Mouse (Mus musculus) thymus, adult 2 months (tissue): ENCODE results near the gene Gm49396. TPM values are rescaled to one million over a fixed set of nuclear protein-coding genes. Genes with fewer than 3 reads are reported as not detected.

ENCODE experiments used
- DNase-seq: peaks from one replicate; pipeline ENCODE4 v3.0.0; 2021
- H3K27ac ChIP-seq: fragments of 200-500 bp; 2 replicates; pipeline ENCODE4 v1.5.1; 2012; ENCODE audit warnings: low read length, control low read depth; ENCODE audit not compliant: control insufficient read depth, insufficient read depth
- H3K27me3 ChIP-seq: fragments of 200-500 bp; 2 replicates; pipeline ENCODE4 v1.6.1; 2012; ENCODE audit warnings: mild to moderate bottlenecking, low read length, moderate library complexity, mixed read lengths; ENCODE audit not compliant: control insufficient read depth, insufficient read depth
- H3K36me3 ChIP-seq: fragments of 200-500 bp; 2 replicates; pipeline ENCODE4 v1.6.1; 2012; ENCODE audit warnings: mild to moderate bottlenecking, low read length, moderate library complexity; ENCODE audit not compliant: control insufficient read depth, insufficient read depth
- H3K4me1 ChIP-seq: fragments of 200-500 bp; replicated peaks from 2 replicates; pipeline ENCODE4 v1.6.1; 2012; ENCODE audit warnings: low read length; ENCODE audit not compliant: control insufficient read depth, insufficient read depth
- H3K4me3 ChIP-seq: fragments of 200-500 bp; 2 replicates; pipeline ENCODE4 v1.5.1; 2012; ENCODE audit warnings: mild to moderate bottlenecking, low read length, control low read depth, moderate library complexity; ENCODE audit not compliant: control insufficient read depth, insufficient read depth
- CTCF ChIP-seq: fragments of 200-500 bp; IDR thresholded peaks from 2 replicates; pipeline ENCODE4 v1.5.1; 2012; ENCODE audit warnings: mild to moderate bottlenecking, control low read depth, low read length, moderate library complexity, borderline replicate concordance; ENCODE audit not compliant: control insufficient read depth, poor library complexity, insufficient read depth; ENCODE audit errors: extremely low read depth
- POLR2A ChIP-seq: fragments of 200-500 bp; IDR thresholded peaks from 2 replicates; pipeline ENCODE4 v1.6.1; 2012; ENCODE audit warnings: mild to moderate bottlenecking, low read length, control low read depth, moderate library complexity; ENCODE audit not compliant: control insufficient read depth, poor library complexity, insufficient read depth; ENCODE audit errors: extremely low read depth
- WGBS: fragments of 180-500 bp; shearing (Covaris S2); methylation state at CpG from one replicate; pipeline ENCODE4 v1.1.7; 2018; 5-methylcytosine and 5-hydroxymethylcytosine counted together
- polyA plus RNA-seq: library from polyadenylated mRNA; depleted of rRNA; stranded (reverse); fragments of >200 nt; gene quantifications from 2 replicates; pipeline ENCODE4 v1.2.3, GENCODE M21; 2012

Gm49396 gene
- polyA plus RNA-seq, 1 experiment: 8.8 TPM

DNA sequence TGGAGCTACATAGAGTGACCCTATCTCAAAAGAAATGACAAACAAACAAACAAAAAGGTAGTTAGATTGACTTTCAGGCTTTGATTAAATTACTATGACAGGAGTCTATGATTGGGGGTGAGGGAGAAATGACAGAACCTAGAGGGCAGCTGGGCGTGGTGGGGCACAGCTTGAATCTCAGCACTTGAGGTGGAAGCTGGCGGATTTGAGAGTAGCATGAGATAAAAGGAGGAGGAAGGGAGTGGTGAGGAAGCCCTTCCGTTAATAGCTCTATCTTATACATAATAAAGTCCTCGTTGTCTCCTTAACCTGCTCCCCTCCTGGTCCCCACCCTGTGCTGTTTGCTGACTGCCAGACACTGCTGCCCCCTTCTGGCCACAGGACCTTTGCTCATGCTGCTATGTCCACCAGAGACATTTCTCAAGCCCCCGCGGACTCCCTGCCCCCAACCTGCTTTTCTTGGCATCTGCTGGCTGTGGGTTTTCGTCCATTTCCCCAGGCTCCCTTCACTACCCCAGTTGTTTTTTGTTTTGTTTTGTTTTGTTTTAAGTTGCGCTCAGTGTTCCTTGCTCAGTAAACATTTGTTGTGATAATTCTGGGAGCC lies 44.7 kb downstream of the Gm49396 start:
- TF ChIP-seq CTCF: 0 out of 2 replicates have a peak, but pooled peaks have one; percentile 56
- no peak for TF ChIP-seq POLR2A
- H3K36me3 ChIP-seq: no peaks in the 10 kb centered on the region
- DNase-seq: peak; percentile 67
- H3K27me3 ChIP-seq: no peaks in the 10 kb centered on the region
- 0 out of 2 replicates have a peak, but pooled peaks cover 5% of the 10 kb centered on the region for H3K4me1 ChIP-seq
- WGBS: 22% methylated on average over 8 of the region's 8 CpGs
- no peak overlapping the region for H3K27ac ChIP-seq
- no peak overlapping the region for H3K4me3 ChIP-seq

DNA sequence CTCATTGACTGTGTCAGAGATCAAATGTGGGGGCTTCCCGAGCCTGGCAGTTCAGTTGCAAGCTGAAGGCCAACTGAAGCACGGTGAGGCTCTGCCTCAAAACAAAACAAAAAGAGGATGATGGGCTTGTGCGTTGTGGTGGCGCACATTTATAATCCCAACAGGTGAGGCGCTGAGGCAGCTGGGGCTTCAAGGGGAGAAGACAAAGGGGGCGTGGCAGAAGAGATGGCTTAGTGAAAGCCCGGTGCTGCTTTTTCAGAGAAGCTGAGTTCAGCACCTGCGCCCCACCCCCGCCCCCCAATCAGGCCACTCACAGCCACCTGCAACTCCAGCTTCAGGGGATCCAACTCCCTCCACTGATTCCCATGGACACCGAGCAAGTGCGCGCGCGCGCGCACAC lies 45.3 kb downstream of the Gm49396 start:
- TF ChIP-seq CTCF (no peak), POLR2A (no peak)

DNA sequence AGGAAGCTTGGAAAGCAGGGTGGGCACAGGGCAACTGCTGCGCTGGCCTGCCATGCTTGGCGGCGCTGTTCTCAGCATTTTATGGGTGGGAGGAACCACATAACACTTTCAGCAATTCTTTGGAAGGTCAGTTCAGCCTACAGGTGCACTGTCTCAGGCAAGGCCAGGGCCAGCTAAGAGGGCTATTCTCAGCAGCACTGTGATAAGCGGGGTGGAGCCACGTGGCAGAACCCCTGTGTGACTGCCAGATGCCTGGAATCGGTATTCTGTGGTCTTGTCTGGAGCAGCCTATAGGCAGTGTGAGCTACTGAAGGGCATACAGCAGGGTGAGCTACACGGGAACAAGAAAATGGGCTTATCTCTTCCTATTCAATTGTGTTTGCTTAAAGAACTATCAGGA lies 46.9 kb downstream of the Gm49396 start:
- Histone ChIP-seq H3K4me3 (no peak overlapping the region), H3K27ac (no peak overlapping the region), H3K4me1 (0 out of 2 replicates have a peak, but pooled peaks cover 5% of the 10 kb centered on the region), H3K27me3 (no peaks in the 10 kb centered on the region), H3K36me3 (no peaks in the 10 kb centered on the region)
- no peak for TF ChIP-seq CTCF
- TF ChIP-seq POLR2A: no peak
- DNase-seq: no peak
- 71% methylated on average over 7 of the region's 7 CpGs for WGBS

More for the DNA sequence above, 45.3 kb downstream of the Gm49396 start:
- Histone ChIP-seq H3K36me3 (no peaks in the 10 kb centered on the region), H3K4me3 (no peak overlapping the region), H3K4me1 (0 out of 2 replicates have a peak, but pooled peaks cover 5% of the 10 kb centered on the region), H3K27me3 (no peaks in the 10 kb centered on the region), H3K27ac (no peak overlapping the region)
- no peak for DNase-seq
- 67% methylated on average over 16 of the region's 16 CpGs for WGBS

DNA sequence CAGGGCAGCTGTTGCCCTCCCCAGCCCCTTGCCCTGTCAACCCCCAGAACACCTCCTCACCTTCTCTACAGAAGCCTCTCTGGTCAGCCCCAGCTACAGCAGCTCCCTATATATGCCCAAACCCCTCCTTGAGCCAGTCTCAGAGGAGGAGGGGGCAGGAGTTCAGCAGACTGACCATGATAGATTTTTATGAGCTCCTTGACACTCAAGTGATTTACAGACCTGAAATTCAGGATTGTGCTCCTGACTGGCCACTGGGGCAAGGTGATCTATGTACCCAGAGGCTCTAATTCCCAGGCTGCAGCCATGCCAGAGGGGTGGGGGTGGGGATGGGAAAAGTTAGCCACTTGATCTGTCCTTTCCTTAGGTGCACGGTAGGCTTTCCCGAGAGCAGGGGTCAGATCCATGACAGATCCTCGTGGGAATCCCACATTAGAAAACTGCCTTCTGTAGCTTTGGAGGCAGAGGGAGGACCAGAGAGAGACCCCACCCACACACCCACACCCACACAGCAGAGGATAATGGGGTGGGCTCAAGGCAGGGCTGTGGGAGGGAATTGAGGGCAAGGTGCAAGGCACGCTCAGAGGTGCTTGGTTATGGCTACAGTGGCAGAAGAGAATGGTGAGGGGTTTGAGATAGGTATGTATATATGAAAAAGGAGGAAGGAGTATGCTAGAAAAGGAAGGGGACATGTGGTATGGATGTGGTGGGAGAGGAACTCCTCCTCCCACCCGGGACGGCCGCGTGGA lies 49.7 kb downstream of the Gm49396 start, which contains the start of gene Upk1a:
Gene Upk1a (minus strand): TSS at position 194 of the 749 bp plus-strand sequence.
- Histone ChIP-seq H3K4me3 (no peak within 1 kb of the TSS), H3K27me3 (no peaks in the 10 kb centered on the region), H3K27ac (no peak within 1 kb of the TSS), H3K4me1 (0 out of 2 replicates have a peak, but pooled peaks cover 5% of the 10 kb centered on the region), H3K36me3 (peaks cover 8% of the 10 kb centered on the region)
- WGBS: 69% methylated on average over 8 of the region's 8 CpGs
- TF ChIP-seq POLR2A: no peak
- no peak for TF ChIP-seq CTCF
- DNase-seq: no peak

DNA sequence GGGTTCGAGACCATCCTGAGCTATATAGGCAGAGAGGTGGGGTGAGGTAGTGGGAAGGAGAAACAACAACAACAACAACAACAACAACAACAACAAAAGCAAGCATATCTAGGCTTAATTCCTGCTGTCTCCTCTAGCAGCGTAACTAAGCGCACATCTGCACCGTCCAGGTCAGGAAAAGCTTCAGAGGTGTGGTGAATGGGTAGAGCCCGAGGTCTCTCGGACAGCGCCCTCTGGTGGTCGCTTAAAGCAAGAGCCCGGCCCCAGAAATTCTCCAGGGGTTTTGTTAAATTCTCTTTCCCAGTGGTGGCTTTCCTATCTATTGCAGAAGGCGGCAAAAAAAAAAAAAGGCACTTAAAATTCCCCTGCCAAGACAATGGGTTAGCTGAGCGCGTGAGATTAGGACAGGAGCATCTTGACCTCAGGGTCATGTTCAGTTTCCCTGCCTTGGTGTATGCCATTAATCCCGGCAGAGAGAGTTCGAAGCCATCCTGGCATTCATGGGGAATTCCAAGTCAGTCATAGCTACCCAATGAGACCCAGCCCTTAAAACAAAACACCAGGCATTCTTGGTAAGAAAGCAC lies 50.5 kb downstream of the Gm49396 start:
- peak; percentile 60 for DNase-seq

DNA sequence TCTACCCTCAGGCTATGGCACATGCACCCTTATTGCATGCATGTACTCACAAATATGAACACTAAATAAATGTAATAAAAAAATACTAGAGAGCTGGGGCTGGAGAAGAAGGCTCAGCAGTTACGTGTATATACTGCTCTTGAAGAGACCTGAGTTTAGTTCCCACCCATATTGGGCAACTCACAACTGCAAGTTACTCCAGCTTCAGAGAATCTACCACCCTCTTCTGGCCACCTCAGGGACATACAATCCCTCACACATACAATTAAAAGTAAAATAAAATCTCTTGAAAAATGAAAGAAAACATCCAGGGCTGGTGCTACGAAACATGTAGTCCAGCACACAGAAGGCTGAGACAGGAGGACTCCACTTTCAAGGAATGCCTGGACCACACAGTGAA lies 51.3 kb downstream of the Gm49396 start:
- no peaks in the 10 kb centered on the region for H3K27me3 ChIP-seq
- H3K4me1 ChIP-seq: no peaks in the 10 kb centered on the region
- TF ChIP-seq CTCF (no peak), POLR2A (no peak)
- H3K27ac ChIP-seq: no peak overlapping the region
- 58% methylated on average over 2 of the region's 2 CpGs for WGBS
- DNase-seq: no peak
- H3K4me3 ChIP-seq: no peak overlapping the region
- peaks cover 15% of the 10 kb centered on the region for H3K36me3 ChIP-seq

More for the DNA sequence above, 50.5 kb downstream of the Gm49396 start:
- Histone ChIP-seq H3K27me3 (no peaks in the 10 kb centered on the region), H3K4me3 (no peak overlapping the region), H3K4me1 (no peaks in the 10 kb centered on the region), H3K27ac (no peak overlapping the region), H3K36me3 (peaks cover 8% of the 10 kb centered on the region)
- TF ChIP-seq POLR2A (no peak), CTCF (peak; percentile 72; the same call in 1 of the 2 replicates)
- WGBS: 21% methylated on average over 14 of the region's 14 CpGs
